Mouse (Mus musculus) megakaryocyte, embryonic 14.5 days (primary cell): ENCODE results near the gene Rnf121.

Source experiments
- FLI1 ChIP-seq: IDR thresholded peaks from 2 replicates; pipeline ENCODE4 v1.6.1; 2012; ENCODE audit warnings: low read length, inconsistent platforms, mixed read lengths
- GATA1 ChIP-seq: IDR thresholded peaks from 3 replicates; pipeline ENCODE4 v1.6.1; 2012; ENCODE audit warnings: mixed read lengths, low read length, inconsistent platforms, borderline replicate concordance

GRCm38 (mm10) chr7:102101487-102101886, 36.2 kb upstream of the Rnf121 start, which contains the start of gene Art1:
- no peak for TF ChIP-seq GATA1
- no peak for TF ChIP-seq FLI1
